Mouse (Mus musculus) heart, embryonic 11.5 days (tissue): ENCODE data around the gene Atp13a2. TPM values are rescaled to one million over a fixed set of nuclear protein-coding genes. Genes with fewer than 3 reads are reported as not detected.

Experiments
- ATAC-seq: fragments of 200-750 bp; cut with Nextera tagmentation; replicated peaks from 2 replicates; pipeline ENCODE4 v1.8.0; 2017; ENCODE audit warnings: moderate library complexity; ENCODE audit not compliant: insufficient number of reproducible peaks, low FRiP score, low TSS enrichment
- H3K27ac ChIP-seq: fragments of 300-500 bp; sonication (generic); 2 replicates; pipeline ENCODE4 v1.5.1; 2014; ENCODE audit warnings: mild to moderate bottlenecking, low read depth, low read length
- H3K27me3 ChIP-seq: fragments of 300-500 bp; sonication (generic); 2 replicates; pipeline ENCODE4 v1.6.1; 2014; ENCODE audit warnings: mild to moderate bottlenecking, low read length, mixed read lengths; ENCODE audit not compliant: control insufficient read depth, insufficient read depth
- H3K36me3 ChIP-seq: fragments of 300-500 bp; sonication (generic); 2 replicates; pipeline ENCODE4 v1.6.1; 2014; ENCODE audit warnings: mild to moderate bottlenecking, low read length, moderate library complexity, mixed read lengths; ENCODE audit not compliant: control insufficient read depth, insufficient read depth
- H3K4me1 ChIP-seq: fragments of 300-500 bp; sonication (generic); 2 replicates; pipeline ENCODE4 v1.6.1; 2014; ENCODE audit warnings: low read length; ENCODE audit not compliant: control insufficient read depth, insufficient read depth
- H3K4me2 ChIP-seq: fragments of 300-500 bp; sonication (generic); 2 replicates; pipeline ENCODE4 v1.6.1; 2014; ENCODE audit warnings: mild to moderate bottlenecking, moderate library complexity
- H3K4me3 ChIP-seq: fragments of 300-500 bp; sonication (generic); 2 replicates; pipeline ENCODE4 v1.5.1; 2014; ENCODE audit warnings: low read depth, low read length
- H3K9ac ChIP-seq: fragments of 300-500 bp; sonication (generic); 2 replicates; pipeline ENCODE4 v1.6.1; 2014; ENCODE audit warnings: mild to moderate bottlenecking, low read depth, low read length, moderate library complexity
- H3K9me3 ChIP-seq: fragments of 300-500 bp; sonication (generic); replicated peaks from 2 replicates; pipeline ENCODE4 v1.6.1; 2016; ENCODE audit warnings: low read length; ENCODE audit not compliant: control insufficient read depth
- WGBS: fragments of 180-500 bp; shearing (Covaris S2); extraction: QIAGEN DNeasy Blood & Tissue Kit; methylation state at CpG from one replicate; pipeline ENCODE4 v1.1.7; 2014; ENCODE audit not compliant: insufficient replicate concordance; 5-methylcytosine and 5-hydroxymethylcytosine counted together
- polyA plus RNA-seq: library from polyadenylated mRNA; unstranded; fragments of >200 nt; fragmentation: Nextera tagmentation; extraction: Ambion mirVana; gene quantifications from 2 replicates; pipeline ENCODE4 v1.2.1, GENCODE M21; 2014

The Atp13a2 gene
- polyA plus RNA-seq, 1 experiment from 2014 or later = 18.2 TPM

GRCm38 (mm10) chr4:140959715-140960479 lies 26.8 kb upstream of the Atp13a2 start:
- no peak for ATAC-seq
- Histone ChIP-seq H3K27ac (no peak overlapping the region), H3K9me3 (no peaks in the 10 kb centered on the region), H3K4me1 (peaks cover 25% of the 10 kb centered on the region), H3K27me3 (no peaks in the 10 kb centered on the region), H3K4me2 (no peak overlapping the region), H3K36me3 (no peaks in the 10 kb centered on the region), H3K9ac (no peak overlapping the region), H3K4me3 (no peak overlapping the region)
- 81% methylated on average over 10 of the region's 10 CpGs for WGBS

GRCm38 (mm10) chr4:140960781-140961466 lies 25.7 kb upstream of the Atp13a2 start, which contains the start of gene Sdhb:
Sdhb (plus strand) TSS chr4:140961203.
- H3K4me1 ChIP-seq = peaks cover 25% of the 10 kb centered on the region
- peak within 1 kb of the TSS; percentile 98 for H3K9ac ChIP-seq
- WGBS = 3% methylated on average over 37 of the region's 37 CpGs
- peak; percentile 92 for ATAC-seq
- no peaks in the 10 kb centered on the region for H3K9me3 ChIP-seq
- peak within 1 kb of the TSS; percentile 88 for H3K27ac ChIP-seq
- peak within 1 kb of the TSS; percentile 85 for H3K4me2 ChIP-seq
- H3K27me3 ChIP-seq = no peaks in the 10 kb centered on the region
- H3K4me3 ChIP-seq = peak within 1 kb of the TSS; percentile 98
- no peaks in the 10 kb centered on the region for H3K36me3 ChIP-seq

DNA sequence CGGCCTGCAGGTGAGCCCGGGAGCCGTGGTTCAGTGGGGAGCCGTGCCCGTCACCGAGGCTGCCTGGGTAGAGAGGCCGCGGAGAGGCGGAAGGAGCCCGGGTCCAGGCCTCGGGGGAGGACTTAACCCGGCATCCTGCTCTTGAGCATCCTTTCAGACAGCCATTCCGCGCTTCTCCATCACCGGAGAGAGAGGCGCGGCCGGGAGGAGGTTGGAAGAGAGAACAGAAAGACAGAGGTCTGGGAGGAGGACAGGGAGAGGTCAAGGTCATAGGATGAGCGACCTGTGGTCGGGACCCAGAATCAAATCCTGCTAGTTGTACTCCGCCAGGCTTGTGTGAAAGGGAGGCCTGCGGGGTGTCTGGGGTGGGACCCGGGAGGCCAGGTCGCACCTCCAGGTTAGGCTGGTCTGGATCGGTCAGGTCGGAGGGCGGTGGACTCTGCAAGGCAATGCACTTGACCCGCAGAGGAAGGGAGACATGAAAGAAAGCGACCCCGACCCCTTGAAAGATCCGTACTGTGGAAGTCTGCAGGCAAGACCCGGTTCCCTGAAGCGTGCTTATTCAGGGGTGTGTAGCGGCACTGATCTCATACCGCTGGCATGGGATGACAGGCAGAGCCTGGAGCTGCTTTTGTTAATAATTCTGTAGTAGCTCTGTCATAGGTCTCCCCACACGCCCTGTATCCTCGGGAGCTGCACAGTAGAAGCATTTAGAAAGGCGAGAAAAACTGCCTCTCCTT lies 25.0 kb upstream of the Atp13a2 start:
- Histone ChIP-seq H3K4me3 (peak overlapping the region; percentile 98), H3K9me3 (no peaks in the 10 kb centered on the region), H3K9ac (peak overlapping the region; percentile 98), H3K27me3 (no peaks in the 10 kb centered on the region), H3K27ac (peak overlapping the region; percentile 88), H3K4me1 (peaks cover 25% of the 10 kb centered on the region), H3K4me2 (peak overlapping the region; percentile 85), H3K36me3 (peaks cover 3% of the 10 kb centered on the region; the same call in 1 of the 2 replicates)
- WGBS = 2% methylated on average over 38 of the region's 38 CpGs
- ATAC-seq = no peak

GRCm38 (mm10) chr4:140962207-140962909 lies 24.3 kb upstream of the Atp13a2 start:
- Histone ChIP-seq H3K9me3 (no peaks in the 10 kb centered on the region), H3K4me1 (peaks cover 25% of the 10 kb centered on the region), H3K36me3 (peaks cover 6% of the 10 kb centered on the region; the same call in 1 of the 2 replicates), H3K4me3 (peak overlapping the region; percentile 98), H3K27ac (peak overlapping the region; percentile 88; the same call in 1 of the 2 replicates), H3K9ac (peak overlapping the region; percentile 98), H3K4me2 (peak overlapping the region; percentile 85), H3K27me3 (no peaks in the 10 kb centered on the region)
- ATAC-seq = no peak
- 70% methylated on average over 8 of the region's 8 CpGs for WGBS

DNA sequence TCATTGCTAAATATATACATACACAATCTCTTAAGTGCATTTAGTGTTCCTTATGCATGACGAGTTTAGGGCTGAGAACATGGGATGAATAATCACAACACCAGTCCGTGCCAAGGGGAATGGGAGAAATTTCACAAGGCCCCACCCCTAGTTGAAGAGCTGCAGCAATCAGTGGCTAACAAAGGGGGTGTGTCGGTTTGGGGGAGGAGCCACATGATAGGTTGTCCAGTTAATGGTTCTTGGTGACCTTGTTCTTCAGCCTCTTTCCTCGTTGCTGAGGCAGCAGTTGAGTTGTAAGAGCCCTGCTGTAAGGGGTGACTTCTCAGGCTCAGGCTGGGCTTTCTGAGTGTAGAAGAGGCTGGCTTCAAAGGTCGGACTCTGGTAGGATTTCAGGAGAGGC lies 23.7 kb upstream of the Atp13a2 start:
- ATAC-seq = no peak
- Histone ChIP-seq H3K4me2 (no peak overlapping the region), H3K4me3 (no peak overlapping the region), H3K4me1 (peaks cover 22% of the 10 kb centered on the region), H3K36me3 (peaks cover 6% of the 10 kb centered on the region; the same call in 1 of the 2 replicates), H3K9ac (no peak overlapping the region), H3K27ac (no peak overlapping the region), H3K9me3 (no peaks in the 10 kb centered on the region), H3K27me3 (no peaks in the 10 kb centered on the region)
- 27% methylated on average over 5 of the region's 5 CpGs for WGBS

DNA sequence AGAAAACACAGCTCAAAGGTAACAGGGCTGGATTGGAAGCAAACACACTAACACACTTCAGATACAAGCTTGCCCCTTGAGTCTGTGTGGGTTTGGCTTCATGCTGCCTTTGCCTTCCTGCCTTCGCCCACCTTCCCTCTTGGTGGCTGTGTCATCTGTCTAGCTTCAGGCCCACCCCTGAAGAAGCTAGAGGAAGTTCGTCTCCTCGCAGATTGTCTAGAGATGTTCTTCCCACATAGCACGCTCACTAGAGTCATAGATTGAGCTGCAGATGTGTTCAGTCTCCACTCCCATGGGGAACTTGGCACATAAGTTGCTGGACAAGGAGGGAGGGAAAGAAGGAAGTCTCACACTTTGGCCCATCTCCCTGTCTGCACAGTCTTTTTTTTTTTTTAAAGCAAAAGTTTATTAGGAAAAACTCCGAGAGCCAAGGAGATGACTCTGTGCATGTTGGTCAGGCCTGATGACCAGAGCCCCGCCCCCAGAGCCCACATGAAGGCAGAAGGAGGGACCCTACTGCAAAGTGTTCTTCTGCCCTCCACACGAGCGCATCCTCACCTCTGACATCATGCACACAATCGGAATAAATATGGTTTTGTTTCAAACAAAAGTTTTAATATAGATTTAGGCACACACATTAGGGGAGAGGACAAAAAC lies 22.6 kb upstream of the Atp13a2 start:
- Histone ChIP-seq H3K27ac (no peak overlapping the region), H3K36me3 (peaks cover 6% of the 10 kb centered on the region; the same call in 1 of the 2 replicates), H3K4me3 (no peak overlapping the region), H3K27me3 (no peaks in the 10 kb centered on the region), H3K4me2 (no peak overlapping the region), H3K9ac (no peak overlapping the region), H3K9me3 (no peaks in the 10 kb centered on the region), H3K4me1 (peaks cover 19% of the 10 kb centered on the region)
- ATAC-seq = no peak
- 79% methylated on average over 9 of the region's 9 CpGs for WGBS

GRCm38 (mm10) chr4:140964620-140965019 lies 22.1 kb upstream of the Atp13a2 start:
- 19% methylated on average over 7 of the region's 7 CpGs for WGBS

More at GRCm38 (mm10) chr4:140964620-140965019, 22.1 kb upstream of the Atp13a2 start:
- Histone ChIP-seq H3K4me3 (no peak overlapping the region), H3K4me2 (no peak overlapping the region), H3K36me3 (peaks cover 6% of the 10 kb centered on the region; the same call in 1 of the 2 replicates), H3K4me1 (peaks cover 19% of the 10 kb centered on the region), H3K27ac (no peak overlapping the region), H3K9ac (no peak overlapping the region), H3K9me3 (no peaks in the 10 kb centered on the region), H3K27me3 (no peaks in the 10 kb centered on the region)
- no peak for ATAC-seq
